Mouse (Mus musculus) megakaryocyte-erythroid progenitor cell, adult 5-6 weeks (primary cell): ENCODE data around the gene Slc3a2. TPM values are rescaled to one million over a fixed set of nuclear protein-coding genes. Genes with fewer than 3 reads are reported as not detected.

Experiments used
- ATAC-seq: replicated peaks from 2 replicates; pipeline ENCODE4 v1.8.0; 2016; ENCODE audit warnings: mild to moderate bottlenecking, inconsistent platforms; ENCODE audit not compliant: severe bottlenecking, poor library complexity, low FRiP score, low TSS enrichment
- total RNA-seq, 2 experiments: library from RNA; stranded (forward) in 1 of 2; stranded (reverse) in 1 of 2; fragments of 200-1000, 215-1000 nt in 1 of 2; fragments of >200 nt in 1 of 2; fragmentation: Nextera tagmentation in 1 of 2; gene quantifications; 2 replicates each; pipeline ENCODE4 v1.2.3; 2014 to 2017

Gene Slc3a2
- 67.5 and 74.7 TPM in 2 replicates for total RNA-seq (2014; fragmentation: Nextera tagmentation)
- 70.1 and 93.9 TPM in 2 replicates for total RNA-seq (2017)

DNA sequence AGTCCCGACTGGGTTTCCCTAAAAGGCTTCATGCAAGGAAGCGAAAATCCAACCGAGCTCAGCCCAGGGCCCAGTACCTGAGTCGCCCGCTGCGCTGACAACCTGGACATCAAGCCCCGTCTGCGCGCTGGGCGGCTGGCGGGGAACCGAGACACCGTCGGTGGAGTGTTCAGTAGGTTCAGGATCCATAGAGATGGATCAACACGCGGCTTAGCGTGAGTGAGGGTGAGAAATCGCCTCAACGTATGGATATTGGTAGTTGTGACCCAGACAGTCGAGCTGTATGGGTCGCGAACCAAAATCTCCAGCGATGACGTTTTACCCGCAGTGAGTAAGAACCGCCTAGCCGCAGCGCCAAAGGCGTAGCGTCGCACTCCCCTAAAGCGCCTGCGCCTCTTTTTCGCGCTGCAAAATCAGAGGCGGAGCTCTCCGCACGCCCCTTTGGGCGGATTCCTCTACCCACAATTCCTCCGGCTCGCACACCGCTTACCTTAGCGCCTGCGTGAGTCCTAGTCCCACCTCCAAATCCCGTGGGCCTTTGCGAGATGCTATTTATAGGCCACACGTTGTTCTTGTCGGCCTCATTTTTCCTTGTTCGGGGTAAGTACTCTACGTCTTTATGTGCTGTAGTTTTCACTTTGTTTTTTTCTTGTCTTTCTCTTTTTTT is at the start of gene Slc3a2:
Gene Slc3a2 (minus strand): TSS at position 463 of the 667 bp plus-strand sequence.
- ATAC-seq: peak; percentile 82

DNA sequence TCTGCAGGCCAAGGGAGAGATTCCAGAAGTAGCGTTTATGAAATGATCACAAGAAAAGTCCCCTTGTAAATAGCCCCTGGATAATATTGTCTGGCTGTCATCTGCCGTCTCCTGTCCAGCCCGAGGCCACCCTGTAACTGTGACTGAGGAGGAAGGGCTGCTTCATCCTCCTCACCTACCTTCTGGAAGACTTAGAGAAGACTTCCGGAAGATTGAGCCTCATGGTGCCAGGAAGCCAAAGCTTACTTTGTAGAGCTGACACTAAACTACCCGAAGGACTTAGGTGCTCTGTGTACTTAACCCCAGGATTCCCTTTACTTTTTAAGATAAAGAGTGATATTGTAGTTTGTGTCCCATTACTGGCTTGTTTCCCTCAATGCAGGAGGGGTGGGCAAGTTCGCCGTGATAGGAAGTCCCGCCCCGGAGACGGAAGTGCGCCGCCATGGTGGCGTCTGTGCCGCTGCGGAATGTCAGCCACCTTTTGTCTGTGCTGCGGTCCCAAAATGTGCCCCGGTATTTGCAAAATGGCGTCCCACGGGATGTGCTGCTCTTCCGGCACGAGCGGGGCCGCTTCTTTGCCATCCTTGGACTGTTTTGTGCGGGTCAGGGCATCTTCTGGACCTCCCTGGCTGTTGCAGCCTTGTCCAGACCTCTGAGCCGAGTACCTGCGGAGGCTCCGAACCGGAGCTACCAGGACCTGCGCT is 47.5 kb upstream of the Slc3a2 start, which contains the start of gene Tmem223:
Gene Tmem223 (plus strand): TSS at position 430 of the 704 bp plus-strand sequence.
- ATAC-seq: peak; percentile 58

DNA sequence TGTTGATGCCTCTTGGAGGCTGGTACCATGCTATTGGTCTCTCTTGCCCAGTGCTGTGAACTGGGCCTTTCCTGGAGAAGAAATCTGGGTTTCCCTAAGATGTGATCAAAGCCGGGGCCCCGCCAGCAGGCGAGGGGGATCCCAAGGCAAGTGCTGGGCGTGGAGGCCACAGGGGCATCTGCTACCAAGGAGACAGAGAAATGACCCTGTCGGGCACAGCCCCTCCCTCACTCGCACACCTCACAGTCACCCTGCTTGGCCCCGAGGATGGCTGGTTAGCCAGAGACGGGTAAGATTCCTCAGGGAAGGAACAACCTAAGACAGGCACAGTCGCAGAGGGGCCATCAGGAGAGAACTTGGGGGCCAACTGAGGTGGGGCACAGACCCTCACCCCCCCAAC is 42.4 kb upstream of the Slc3a2 start:
- no peak for ATAC-seq

DNA sequence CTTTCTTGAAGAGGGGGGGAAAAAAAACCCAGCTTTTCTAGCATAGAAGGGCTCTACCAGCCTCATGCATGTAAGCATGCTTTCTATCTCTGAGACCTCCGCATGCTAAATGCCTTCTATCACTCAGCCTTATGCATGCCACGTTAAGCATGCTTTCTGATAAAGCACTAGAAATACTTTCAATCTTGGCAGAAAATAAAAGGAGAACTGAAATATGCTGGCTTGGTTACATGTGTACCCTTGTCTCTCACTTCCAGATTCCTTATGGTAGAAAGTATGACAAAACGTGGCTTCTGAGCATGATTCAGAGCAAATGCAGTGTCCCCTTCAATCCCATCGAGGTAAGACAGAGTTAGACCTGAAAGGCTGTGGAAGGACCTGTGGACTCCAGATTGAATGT is 40.1 kb upstream of the Slc3a2 start:
- ATAC-seq: no peak

DNA sequence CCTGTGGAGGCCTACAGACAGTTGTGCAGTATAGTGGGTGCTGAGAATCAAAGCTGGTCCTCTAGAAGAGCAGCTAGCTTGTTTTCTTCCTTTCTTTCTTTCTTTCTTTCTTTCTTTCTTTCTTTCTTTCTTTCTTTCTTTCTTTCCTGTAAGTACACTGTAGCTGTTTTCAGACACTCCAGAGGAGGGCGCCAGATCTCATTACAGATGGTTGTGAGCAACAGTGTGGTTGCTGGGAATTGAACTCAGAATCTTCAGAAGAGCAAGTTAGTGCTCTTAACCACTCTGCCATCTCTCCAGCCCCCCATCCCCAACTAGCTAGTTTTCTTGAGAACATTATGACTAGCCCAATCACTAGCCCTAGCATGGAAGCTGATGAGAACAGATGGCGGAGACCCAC is 37.6 kb upstream of the Slc3a2 start:
- no peak for ATAC-seq

DNA sequence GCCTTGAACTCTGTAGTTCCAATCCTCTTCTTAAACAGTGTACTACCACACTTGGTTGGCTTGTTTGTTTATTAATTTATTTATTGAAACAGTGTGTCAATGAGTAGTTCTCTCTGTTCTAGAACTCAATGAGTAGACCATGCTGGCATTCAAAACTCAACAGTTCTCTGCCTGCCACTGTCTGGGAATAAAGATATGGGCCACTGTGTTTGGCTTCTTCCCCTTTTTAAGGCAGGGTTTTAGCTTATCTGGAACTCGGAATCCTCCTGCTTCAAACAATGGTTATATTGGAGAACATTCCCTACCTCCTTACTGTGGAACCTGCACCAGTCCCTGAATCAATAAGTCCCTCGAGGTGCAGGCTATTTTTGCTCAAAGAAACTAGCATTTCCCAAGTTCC is 35.7 kb upstream of the Slc3a2 start:
- no peak for ATAC-seq

DNA sequence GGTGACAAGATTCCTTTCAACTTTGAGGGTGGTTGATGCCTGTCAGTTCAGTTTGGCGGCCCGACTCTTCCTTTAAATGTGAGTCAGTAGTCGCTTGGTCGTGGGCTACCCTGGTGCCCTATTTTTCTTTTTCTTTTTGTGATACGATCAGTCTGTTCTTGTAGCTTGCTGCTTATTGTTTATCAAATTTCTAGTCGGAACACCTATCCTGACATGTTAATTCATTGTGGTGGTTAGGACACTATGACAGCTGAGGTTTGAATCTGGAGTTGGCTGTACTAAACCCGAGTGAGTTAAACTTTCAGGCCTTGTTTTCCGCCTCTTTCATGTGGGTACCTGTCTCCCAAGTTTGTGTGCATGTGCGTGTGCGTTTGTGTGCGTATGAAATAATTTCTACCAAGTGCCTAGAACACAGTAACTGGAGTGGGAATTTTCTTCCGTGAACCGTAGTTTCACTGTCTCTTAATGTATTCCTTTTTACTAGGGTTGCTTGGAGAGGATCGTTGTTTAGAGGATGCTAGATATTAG is 34.4 kb upstream of the Slc3a2 start:
- no peak for ATAC-seq

DNA sequence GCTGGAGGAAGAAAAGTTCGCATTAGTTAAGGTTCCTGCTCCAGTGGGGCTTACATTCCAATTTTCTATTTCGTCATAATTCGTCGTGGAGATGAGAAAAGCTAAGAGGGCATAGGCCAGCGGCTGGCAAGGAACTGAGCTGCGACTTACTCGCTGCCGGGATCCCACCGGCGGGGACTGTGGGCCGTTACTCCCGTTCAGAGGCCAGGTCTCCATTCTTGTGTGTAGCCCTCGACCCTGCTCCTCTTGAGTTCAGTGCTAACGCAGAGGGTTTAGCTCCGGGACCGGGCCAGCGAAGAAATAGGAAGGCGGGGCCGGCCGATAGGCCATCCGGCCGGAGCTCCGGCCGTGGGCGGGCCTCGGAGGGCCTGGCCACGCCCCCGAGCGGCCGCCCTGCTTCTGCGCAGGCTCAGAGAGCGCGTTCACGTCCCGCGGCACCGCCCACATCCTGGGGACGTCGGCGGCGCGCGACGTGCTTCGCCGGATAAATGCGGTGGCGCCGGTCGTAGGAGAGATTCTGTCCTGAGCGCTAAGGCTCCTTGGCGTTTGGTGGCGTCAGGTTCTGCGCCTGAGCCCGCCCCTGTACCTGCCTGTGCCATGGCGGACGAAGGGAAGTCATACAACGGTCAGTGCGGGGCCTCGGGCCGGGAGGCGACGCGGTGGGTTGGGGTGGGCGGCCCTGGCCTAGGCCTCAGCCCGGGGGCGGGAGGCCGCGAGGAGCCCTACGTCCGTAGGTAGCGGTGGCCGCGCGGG is 33.6 kb upstream of the Slc3a2 start, which contains the start of gene Nxf1:
Gene Nxf1 (plus strand): TSS at position 439 of the 753 bp plus-strand sequence.
- peak; percentile 80 for ATAC-seq

DNA sequence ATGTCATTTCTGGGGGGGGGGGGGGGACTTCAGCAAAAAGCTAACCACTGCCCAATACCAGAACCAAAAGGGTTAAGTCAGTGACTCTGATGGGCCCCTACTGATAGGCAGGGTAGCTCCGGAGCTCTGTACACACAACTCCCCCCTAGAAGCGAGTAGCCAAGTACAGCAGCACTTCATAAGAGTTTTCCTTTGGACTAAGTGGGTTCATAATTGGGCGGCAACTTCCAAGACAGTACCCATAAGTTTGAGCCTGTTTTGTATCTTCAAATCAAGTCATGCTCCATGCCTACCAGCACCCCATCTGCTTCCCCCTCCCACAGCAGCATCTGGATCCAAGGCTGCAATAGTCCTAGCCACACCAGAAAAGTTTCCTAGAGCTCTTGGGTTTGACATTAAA is 32.5 kb upstream of the Slc3a2 start:
- no peak for ATAC-seq

DNA sequence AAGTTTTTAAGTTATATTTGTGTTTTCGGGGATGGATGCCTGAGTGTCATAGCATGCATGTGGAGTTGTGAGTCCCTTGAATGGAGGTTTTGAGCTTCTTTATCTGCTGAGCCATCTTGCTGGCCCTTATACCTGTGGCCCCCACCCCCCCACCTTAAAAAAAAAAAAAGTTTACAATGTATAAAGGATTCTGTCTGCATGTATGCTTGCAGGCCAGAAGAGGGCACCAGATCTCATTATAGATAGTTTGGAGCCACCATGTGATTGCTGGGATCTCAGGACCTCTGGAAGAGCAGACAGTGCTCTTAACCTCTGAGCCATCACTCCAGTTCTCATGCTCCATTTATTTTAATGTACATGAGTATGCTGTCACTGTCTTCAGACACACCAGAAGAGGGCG is 24.2 kb upstream of the Slc3a2 start:
- no peak for ATAC-seq

DNA sequence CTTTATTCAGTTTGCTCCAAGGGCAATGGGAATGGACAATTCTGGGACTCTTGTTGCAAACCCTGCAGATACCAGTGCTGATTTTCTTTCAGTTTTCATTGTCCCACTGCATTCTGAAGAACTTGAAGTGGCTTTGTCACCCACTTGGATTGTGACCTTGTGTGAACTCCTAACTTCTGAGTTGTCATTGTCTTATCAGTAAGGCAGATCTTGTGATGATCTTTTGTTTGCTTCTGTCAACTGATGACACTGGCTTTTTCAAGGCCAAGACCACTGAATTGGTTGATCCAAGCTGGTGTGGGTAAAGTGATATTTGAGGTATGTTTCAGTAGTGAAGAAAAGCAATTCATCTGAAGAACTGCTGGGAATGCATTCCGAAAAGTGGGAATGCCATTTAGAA is 22.2 kb upstream of the Slc3a2 start:
- ATAC-seq: no peak

DNA sequence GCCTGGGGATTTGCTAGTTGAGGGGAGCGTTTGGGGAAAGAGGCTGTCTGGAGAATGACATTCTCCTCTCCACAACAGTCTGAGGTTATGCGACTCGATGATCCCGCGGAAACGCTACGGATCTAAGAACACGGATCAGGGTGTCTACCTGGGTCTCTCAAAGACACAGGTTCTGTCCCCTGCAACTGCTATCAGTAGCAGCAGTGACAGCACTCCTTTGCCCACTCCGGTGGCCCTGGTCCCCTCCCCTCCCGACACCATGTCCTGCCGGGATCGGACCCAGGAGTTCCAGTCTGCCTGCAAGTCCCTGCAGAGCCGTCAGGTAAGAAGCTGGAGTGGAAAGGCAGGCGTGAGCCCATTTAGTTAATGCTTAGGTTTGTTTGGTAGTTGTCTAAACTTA is 19.0 kb upstream of the Slc3a2 start:
- no peak for ATAC-seq

DNA sequence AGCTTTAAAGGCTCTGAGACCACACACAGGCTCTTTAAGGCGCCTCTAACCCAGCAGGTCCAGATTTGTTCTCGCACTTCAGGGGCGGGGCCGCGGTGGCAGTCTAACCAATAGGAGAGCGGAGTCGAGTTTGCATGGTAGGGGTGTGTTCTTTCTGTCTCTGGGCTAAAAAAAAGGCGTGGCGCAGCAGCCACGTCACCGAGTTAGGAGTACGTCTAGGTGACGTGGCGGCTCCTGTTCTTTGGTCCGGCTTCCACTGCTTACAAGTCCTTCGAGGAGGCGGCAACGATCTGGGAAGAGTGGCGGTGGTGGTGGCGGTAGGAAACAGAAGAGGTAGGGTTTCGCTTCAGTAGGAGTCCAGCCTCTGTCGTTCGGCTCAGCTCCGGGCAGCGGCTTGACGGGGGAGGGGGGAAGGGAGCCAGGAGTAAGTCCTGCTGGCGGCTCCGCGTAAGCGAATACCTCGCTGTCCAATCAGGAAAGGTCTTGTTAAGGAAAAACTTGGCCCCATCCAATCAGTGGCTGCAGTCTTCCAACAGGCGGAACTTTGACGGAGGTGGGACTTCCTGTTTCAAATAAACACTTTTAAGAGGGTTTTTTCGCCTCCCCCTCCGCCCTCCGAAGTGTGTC is 18.2 kb upstream of the Slc3a2 start, which contains the start of gene Stx5a:
Gene Stx5a (plus strand): TSS at position 171 of the 627 bp plus-strand sequence.
- peak; percentile 92 for ATAC-seq

DNA sequence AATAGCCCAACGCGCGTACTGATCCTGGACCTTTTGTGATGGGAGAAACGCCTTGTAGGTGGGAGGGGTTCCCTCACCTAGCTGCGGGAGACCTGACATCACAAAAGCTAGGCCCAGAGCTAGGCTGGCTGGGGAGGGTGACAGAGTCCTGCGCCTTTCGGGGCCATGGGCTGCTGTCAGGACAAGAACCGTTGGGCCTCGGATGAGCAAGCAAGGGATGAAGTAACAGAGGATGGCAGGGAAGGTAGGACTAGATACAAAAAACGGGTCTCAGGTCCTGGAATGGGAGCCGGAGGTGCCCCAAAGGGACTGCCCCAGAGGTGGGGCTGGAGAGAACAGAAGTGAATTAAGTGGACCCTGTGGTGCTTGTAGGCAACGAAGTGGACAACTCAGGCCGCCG is 17.4 kb upstream of the Slc3a2 start, which contains the start of gene 1700092M07Rik:
Gene 1700092M07Rik (plus strand): TSS at position 116 of the 400 bp plus-strand sequence.
- no peak for ATAC-seq

DNA sequence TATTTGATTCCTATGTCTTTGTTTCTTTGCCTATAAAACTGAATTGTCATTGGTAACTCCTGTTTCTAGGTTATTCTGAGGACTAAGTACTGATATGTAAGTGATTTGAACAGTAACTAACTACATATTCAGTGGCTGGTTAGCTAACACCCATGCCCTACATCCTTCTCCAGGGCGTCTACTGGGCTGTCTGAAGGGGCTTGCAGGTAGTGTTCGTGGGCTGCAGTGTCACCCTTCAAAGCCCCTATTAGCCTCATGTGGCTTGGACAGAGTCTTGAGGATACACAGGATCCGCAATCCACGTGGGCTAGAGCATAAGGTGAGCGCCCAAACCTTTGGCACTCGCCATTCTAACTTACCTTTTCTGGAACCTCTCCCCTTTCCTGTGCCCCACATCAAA is 16.5 kb upstream of the Slc3a2 start:
- ATAC-seq: no peak

DNA sequence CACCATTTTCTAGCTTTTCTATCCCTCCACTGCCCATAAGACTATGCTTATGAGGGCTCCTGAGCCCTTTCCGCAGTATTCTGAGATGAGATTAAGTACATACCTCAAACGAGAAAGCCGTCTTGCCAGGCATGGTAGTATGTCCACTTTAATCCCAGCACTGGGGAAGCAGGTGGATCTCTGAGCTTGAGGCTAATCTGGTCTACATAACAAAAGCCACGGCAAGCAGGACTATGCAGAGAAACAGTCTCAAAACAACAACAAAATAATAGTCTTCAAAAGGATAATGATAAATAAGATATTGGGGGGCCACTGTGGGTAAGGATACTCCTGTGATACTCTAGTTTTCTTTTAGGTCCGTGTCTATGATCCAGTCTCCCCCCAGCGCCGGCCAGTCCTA is 15.7 kb upstream of the Slc3a2 start:
- no peak for ATAC-seq

DNA sequence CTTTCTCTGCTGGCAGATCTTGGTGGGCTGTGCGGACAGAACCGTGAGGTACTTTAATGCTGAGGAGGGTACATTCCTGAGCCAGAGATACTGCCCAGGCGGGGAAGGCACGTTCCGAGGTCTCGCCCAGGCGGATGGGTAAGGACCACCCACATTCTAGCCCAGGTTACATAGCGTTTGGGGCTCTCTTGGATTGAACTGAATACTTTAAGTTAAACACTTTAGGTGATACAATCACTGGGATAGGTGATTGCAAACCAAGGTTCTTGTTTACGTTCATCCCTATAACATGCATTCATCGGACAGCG is 12.9 kb upstream of the Slc3a2 start:
- ATAC-seq: peak; percentile 46

DNA sequence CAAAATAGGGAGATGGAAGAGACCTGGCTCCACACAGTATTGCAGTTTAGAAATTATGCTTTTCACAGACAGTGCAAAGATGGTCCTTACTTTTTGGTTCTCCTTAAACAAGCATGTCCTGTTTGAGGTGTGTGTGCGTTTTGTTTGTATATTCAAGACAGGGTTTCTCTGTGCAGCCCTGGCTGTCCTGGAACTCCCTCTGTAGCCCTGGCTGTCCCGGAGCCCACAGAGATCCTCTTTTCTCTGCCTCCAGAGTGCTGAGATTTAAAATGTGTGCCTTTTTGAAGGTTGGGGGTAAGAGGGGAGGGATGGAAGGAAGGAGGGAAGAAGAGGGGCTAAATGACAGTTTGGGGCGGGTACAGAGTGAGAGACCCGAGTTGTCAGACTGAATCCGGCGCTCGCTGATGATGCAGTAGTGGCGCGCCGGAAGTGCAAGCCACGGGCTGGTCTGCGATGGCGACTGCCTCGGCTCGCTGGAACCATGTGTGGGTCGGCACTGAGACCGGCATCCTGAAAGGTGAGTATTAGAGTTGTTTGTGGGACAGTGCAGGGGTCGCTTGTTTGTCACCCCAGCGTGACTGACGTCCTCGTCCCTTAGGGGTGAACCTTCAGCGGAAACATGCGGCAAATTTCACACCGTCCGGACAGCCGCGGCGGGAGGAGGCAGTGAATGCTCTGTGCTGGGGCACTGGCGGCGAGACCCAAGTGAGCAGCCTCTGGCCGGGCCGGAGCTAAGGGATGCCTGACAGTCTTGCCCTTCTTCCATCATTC is 12.4 kb upstream of the Slc3a2 start, which contains the start of gene Wdr74:
Gene Wdr74 (plus strand): TSS at position 439 of the 771 bp plus-strand sequence.
- ATAC-seq: peak; percentile 90

DNA sequence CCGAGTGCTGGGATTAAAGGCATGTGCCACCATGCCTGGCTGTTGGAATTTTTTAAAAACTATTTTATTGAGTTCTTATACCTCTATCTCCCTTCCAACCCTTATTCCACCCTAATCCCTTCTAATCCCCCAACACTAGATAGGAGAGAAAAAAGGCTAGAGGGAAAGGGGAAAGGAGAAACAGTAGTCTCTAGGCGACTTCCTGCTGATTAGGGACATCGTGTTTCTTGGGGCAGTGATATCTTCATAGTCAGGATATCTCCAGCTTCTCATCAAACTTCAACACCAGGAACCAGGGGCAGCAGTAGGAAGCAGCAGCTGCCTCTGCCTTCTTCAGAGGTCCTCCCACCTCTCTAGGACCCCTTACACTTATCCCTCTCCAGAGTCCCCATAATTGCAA is 11.2 kb upstream of the Slc3a2 start:
- ATAC-seq: no peak
